Mouse (Mus musculus): ENCODE results near the gene Josd1.
"Not testable (repeated sequence)": the region's sequence is repeated elsewhere in the genome, so short reads cannot be mapped to it uniquely, and the experiment has no call there.

The Josd1 gene

DNA sequence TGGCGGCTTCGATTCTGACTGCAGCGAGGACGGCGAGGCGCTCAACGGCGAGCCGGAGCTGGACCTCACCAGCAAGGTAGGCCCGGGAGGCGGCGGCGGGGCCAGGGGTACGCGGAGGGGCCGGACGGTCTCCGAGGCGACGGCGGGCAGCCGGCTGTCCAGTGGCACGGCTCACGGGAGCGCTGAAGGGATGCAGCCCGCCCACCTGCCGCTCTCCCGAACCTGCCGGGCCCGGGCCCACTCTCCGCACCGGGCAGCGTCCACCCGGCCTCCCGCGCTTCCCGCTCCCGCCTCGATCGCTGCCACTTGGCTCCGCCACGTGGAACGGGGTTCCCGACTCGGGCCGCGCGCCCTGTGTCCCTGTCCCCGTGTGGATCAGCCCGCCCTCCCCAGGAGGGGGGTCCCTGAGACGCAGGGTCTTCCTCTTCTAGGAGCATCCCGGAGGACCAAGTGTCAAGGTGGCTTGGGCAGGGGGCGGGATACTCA, 3.3 kb upstream of the Josd1 start:
- DNase-seq: no peak

GRCm38 (mm10) chr15:79690426-79691022, 2.8 kb upstream of the Josd1 start, which contains the start of gene Gtpbp1:
Gtpbp1 (plus strand) TSS chr15:79690845.
- DNase-seq: peak; percentile 100

DNA sequence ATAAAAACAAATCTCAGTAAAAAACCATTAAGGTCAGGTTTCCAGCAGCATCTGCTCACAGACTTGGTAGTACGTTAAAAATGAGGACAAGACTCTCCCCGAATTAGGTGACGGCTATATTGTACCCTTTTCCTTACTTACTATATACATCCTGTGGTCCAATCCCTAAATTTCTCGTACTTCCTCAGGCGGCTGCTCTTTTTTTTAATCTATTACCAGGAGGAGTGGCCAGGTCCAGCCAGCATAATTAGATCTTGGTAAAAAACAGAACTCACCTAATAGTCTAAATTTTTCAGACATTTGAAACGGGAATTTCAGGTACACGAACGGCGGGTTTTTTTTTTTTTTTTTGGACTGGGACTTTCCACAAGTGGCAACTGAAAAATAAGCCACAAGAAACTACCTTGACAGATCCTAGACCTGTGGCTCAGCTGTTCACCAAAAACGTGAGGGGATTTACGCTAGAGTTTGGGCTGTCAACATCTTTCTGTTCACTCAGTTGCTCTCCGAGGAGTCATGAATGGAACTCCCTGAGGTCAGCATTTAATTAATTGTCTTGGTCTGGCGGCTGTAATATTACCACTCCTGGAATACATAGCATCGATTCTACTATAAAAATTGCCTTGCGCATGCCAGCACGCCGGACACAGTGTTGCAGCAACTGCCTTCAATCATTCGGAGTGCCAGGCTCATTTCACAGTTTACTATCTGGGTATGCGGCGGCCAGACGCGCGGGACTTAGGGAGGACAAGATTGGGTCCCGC, 2.1 kb upstream of the Josd1 start:
- DNase-seq: no peak

GRCm38 (mm10) chr15:79688268-79688956, 693 bp upstream of the Josd1 start:
- no peak for DNase-seq

- peak; percentile 44 for DNase-seq
Measured at GRCm38 (mm10) chr15:79687175-79687574, 544 bp downstream of the Josd1 start.

DNA sequence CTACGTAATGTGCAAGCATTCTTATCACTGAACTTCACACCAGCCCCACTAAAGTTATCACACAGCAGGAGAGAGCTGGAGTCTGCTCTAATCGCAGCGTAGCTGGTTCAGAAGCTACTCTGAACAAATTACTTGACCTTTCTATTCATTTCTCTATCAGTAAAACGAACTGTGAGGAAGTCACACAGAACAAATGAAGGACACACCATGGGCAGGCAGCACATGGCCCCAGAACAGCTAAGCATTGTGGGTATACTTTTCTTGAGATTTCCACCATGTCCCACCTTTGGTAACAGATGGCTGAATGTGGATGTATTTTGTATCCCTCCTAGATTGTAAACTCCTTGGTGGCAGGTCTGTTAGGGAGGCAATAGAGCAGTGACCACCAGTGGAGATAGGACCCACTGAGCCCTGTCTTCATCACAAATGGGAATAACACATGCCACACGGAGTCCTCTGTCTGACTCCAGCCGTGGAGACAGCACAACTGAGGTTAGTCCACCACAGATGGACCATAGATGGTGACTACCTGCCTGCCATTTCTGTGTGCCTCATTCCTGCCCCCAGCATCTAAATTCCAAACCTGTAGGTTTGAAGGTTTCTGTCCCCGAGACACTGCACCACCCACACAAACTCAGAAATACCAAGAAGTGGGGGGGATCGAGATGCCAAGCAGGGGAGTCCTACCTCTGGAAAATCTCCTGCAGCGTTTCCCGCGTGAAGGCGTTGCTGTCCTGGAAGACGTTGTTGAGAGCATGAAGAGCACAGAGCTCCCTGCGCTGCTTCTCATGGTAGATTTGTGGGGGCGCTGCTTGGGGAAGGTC, 1.5 kb downstream of the Josd1 start:
- no peak for DNase-seq

- DNase-seq: peak; percentile 81
Measured at GRCm38 (mm10) chr15:79685141-79685641, 2.5 kb downstream of the Josd1 start.

DNA sequence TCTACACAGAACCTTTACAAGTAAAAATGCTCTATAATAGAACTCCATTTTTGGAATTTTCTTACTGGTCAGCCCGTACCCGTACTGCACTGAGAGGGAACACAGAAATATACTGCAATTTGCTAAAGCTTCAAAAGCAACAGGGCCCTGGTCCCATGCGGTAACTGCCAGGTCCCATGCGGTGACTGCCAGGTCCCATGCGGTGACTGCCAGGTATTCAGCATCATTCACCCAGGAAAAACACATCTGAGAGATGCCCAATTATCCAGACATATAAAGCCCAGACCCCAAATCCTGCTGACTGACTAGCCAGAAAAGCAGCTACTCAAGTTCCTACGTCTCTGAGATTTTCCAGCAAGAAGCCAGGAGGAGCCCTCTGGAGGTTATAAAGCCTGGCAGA, 3.1 kb downstream of the Josd1 start:
- DNase-seq: no peak

DNA sequence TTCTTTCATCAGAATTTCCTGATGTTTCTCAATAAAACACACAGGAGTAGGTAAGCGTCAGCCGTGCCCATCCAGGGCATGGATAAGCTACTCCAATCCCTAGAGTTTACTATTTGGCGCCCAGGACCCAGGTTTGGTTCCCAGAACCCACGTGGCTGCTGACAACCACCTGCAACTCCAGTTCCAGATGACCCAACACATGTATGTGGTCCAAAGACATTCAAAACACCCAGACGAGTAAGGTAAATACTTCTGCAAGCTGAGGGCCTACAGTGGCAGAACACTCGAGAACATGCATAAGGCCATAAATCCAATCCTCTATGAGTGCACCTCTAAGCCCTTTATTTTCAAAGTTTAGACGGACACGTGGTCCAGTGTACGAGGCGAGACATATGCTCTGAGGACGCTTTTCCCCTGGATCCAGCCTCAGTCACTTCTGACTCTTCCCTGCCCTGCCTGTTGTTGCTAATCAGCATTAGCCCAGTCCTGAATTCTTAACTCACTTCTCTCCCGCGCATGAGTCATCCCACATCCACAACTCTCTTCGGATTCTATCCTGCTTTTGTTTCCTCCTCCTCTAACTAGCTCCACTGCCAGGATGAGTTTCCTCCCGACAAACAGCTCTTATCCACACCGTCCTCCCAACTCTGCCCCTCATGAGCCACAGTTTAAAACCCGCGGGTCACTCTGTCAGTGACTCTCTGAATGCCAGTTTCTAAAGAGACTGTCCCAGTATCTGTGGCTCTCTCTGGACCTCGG, 3.8 kb downstream of the Josd1 start:
- DNase-seq: no peak

DNA sequence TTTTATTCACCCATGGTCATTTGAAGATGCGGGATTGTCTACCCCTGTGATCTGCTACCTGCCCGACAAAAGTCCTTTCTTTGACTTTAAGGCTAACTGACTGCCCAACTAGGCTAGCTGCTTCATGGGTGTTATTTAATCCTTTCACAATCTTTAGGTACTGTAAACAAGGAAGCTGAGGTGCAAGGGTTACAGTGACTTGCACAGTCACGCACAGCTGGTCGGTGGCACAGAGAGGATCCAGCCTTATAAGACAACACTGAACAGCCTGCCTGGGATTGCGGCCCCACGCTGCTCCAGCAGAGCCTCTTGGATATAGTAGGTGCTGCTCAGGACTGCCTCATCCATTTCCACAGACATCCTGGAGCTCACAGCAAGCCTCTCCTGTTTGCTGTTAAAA, 4.6 kb downstream of the Josd1 start:
- peak; percentile 45 for DNase-seq

DNA sequence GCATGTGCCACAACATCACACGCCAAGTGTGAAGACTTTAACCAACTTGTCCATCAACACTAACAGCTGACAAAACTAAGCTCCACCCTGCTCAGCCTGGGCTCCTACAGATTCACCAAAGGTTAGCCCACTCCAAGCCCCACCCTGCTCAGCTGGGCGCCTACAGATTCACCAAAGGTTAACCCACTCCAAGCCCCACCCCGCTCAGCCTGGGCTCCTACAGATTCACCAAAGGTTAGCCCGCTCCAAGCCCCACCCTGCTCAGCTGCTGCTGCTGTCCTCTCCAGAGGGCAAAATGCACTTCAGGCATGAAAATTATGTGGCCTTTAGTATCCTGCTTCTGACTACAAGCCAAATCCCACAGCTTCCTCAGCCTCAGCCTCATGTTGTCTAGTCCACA, 5.7 kb downstream of the Josd1 start:
- peak; percentile 57 for DNase-seq

GRCm38 (mm10) chr15:79677936-79678335, 9.8 kb downstream of the Josd1 start:
- DNase-seq: no peak

DNA sequence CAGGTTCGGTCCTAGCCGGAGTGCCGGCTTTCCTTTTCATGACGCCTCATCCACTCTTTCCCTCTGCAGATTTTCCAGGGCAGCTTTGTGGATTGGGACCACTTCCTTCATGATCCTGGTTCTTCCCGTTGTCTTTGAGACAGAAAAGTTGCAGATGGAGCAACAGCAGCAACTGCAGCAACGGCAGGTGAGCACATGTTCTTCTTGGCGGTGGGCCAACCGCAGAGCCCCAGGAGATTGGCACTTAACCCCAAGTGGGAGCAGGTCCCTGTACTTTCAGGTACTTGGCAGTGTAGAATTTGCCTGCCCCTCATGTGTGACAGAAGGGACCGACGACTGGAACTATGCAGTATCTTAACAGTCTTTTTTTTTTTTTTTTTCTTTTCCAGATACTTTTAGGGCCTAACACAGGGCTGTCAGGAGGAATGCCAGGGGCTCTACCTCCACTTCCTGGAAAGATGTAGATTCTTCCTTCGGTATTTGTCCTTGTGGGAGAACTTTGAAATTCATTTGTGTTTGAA, 15.8 kb downstream of the Josd1 start:
- DNase-seq: not testable (repeated sequence)

DNA sequence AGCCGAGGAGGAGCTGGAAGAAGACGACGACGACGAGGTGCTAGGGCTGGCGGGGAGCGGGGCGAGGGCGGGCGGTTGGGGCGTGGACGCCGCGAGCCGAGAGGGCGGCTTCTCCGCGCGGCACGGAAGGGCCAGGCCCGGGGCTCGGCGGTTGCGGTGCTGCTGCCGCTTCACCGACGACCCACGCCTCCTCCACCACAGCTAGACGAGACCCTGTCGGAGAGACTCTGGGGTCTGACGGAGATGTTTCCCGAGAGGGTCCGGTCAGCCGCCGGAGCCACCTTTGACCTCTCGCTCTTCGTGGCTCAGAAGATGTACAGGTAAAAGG, 16.8 kb downstream of the Josd1 start:
- DNase-seq: no peak

DNA sequence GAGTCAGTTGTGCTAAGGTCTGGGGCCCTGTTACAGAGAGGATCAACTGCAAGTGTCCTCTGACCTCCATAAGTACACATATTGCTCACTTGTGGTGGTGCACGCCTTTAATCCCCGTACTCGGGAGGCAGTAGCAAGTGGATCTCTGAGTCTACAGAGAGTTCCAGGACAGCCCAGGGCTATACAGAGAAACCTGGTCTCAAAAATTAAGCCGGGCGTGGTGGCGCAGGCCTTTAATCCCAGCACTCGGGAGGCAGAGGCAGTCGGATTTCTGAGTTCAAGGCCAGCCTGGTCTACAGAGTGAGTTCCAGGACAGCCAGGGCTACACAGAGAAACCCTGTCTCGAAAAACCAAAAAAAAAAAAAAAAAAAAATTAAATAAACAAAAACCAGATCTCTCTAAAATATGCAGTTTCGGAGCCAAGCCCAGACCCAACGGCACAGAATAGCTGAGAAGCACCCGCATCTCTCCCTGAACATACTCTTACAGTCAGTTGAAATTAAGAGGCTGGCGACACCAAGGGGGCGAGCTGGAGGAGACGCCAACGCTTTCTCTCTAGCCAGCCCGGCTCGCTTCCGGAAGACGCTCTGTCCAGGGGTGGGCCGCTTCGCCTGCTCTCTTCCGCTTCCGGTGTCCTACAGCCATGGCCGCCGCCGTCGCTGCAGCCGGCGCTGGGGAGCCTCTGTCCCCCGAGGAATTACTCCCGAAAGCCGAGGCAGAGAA, 17.3 kb downstream of the Josd1 start, which contains the start of gene Tomm22:
Tomm22 (plus strand) TSS at position 613 of the 723 bp plus-strand sequence.
- DNase-seq: peak; percentile 91

- no peak for DNase-seq
Measured at GRCm38 (mm10) chr15:79669195-79669594, 18.5 kb downstream of the Josd1 start.

DNA sequence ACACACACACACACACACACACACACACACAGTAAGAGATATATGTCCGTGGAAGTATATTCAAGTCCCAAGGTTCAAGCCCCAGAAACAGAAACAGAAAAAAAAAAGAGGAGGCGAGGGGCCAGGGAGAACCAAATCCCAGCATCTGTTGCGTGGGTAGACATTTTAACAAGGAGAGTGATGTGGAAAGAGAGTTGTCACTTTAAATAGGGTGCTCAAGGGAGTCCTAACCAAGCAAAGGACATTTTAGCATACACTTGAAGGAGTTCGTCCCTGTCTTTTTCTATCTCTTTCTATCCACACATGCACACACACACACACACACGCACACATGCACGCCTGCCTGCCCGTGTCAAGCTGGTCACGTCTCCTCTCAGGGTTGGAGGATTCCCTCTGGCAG, 23.1 kb downstream of the Josd1 start:
- no peak for DNase-seq

GRCm38 (mm10) chr15:79661852-79662251, 25.9 kb downstream of the Josd1 start:
- peak; percentile 51 for DNase-seq

- peak; percentile 96 for DNase-seq
Measured at GRCm38 (mm10) chr15:79658531-79659375, 29.0 kb downstream of the Josd1 start, which contains the start of the genes Fam227a and Cby1. Fam227a (minus strand) TSS chr15:79658956. Cby1 (plus strand) TSS chr15:79659199.

Data from kidney, adult 9 months (tissue).